Comparison of ENCODE assay signal across 8 mouse cellular contexts in genomic region chr6:30737548-30738463, GRCm38 (mm10). TPM values are rescaled to one million over a fixed set of nuclear protein-coding genes. Genes with fewer than 3 reads are reported as not detected.
DNase-seq lines count a peak whose midpoint lies in the region; ATAC-seq and TF ChIP-seq lines count a peak whose summit lies in the region.

No protein-coding gene starts in this region.

- no peak for TF ChIP-seq EP300 in heart, adult 2 months (IDR thresholded peaks at IDR 0.05; ENCODE audit: insufficient read depth, low read depth, low read length)

- no peaks in the 10 kb centered on the region for H3K79me2 ChIP-seq in heart, adult 2 months (replicated peaks; ENCODE audit: control insufficient read depth, insufficient read depth, low read length)

- H3K4me1 ChIP-seq in embryonic facial prominence, embryonic 11.5 days (ENCODE audit: control insufficient read depth, insufficient read depth, low read length), result no peaks in the 10 kb centered on the region
- H3K4me1 ChIP-seq in heart, adult 2 months (ENCODE audit: control insufficient read depth, insufficient read depth, low read length), result no peaks in the 10 kb centered on the region
- no peaks in the 10 kb centered on the region for H3K4me1 ChIP-seq in kidney, adult 2 months (ENCODE audit: control insufficient read depth, insufficient read depth, low read length)
- H3K4me1 ChIP-seq in limb, embryonic 11.5 days (ENCODE audit: control insufficient read depth, insufficient read depth, low read length), result peaks cover 5% of the 10 kb centered on the region; the same call in 1 of the 2 replicates
- peaks cover 46% of the 10 kb centered on the region for H3K4me1 ChIP-seq in midbrain, embryonic 13.5 days (replicated peaks)

- H3K36me3 ChIP-seq in embryonic facial prominence, embryonic 11.5 days (replicated peaks; ENCODE audit: control insufficient read depth, insufficient read depth, low read depth, low read length), result peaks cover 4% of the 10 kb centered on the region
- no peaks in the 10 kb centered on the region for H3K36me3 ChIP-seq in heart, adult 2 months (ENCODE audit: control insufficient read depth, insufficient read depth, low read length)
- no peaks in the 10 kb centered on the region for H3K36me3 ChIP-seq in kidney, adult 2 months (ENCODE audit: control insufficient read depth, insufficient read depth, low read length)
- peaks cover 5% of the 10 kb centered on the region; the same call in 1 of the 2 replicates for H3K36me3 ChIP-seq in limb, embryonic 11.5 days (ENCODE audit: control insufficient read depth, insufficient read depth, low read length)
- H3K36me3 ChIP-seq in midbrain, embryonic 13.5 days, result peaks cover 15% of the 10 kb centered on the region
- H3K36me3 ChIP-seq in splenic B cell, adult 2 months (ENCODE audit: control insufficient read depth, insufficient read depth, low read length, poor library complexity, severe bottlenecking), result no peaks in the 10 kb centered on the region

- H3K27ac ChIP-seq in embryonic facial prominence, embryonic 11.5 days (replicated peaks; ENCODE audit: low read depth, low read length), result peak overlapping the region; percentile 81
- H3K27ac ChIP-seq in heart, adult 2 months, result peak overlapping the region; percentile 32
- no peak overlapping the region for H3K27ac ChIP-seq in kidney, adult 2 months (ENCODE audit: insufficient read depth, low read depth, low read length)
- peak overlapping the region; percentile 87 for H3K27ac ChIP-seq in limb, embryonic 11.5 days (replicated peaks; ENCODE audit: low read depth, low read length)
- peak overlapping the region; percentile 92 for H3K27ac ChIP-seq in midbrain, embryonic 13.5 days

- peak overlapping the region; percentile 78 for H3K9ac ChIP-seq in embryonic facial prominence, embryonic 11.5 days (replicated peaks; ENCODE audit: low read length)
- H3K9ac ChIP-seq in heart, adult 2 months (ENCODE audit: low read depth, low read length), result peak overlapping the region; percentile 74
- H3K9ac ChIP-seq in limb, embryonic 11.5 days (ENCODE audit: low read length), result peak overlapping the region; percentile 83
- peak overlapping the region; percentile 84 for H3K9ac ChIP-seq in midbrain, embryonic 13.5 days (replicated peaks)

- TF ChIP-seq CTCF in heart, adult 2 months (IDR thresholded peaks at IDR 0.05), result peak; percentile 36
- TF ChIP-seq CTCF in kidney, adult 2 months (conservative IDR thresholded peaks at IDR 0.05; ENCODE audit: insufficient read depth, insufficient read length, low read depth, low read length), result no peak

- peak; percentile 97 for TF ChIP-seq POLR2A in heart, adult 2 months (IDR thresholded peaks at IDR 0.05; ENCODE audit: insufficient read depth, low read depth, low read length)
- peak; percentile 44 for TF ChIP-seq POLR2A in kidney, adult 2 months (IDR thresholded peaks at IDR 0.05; ENCODE audit: low read depth, low read length)

- H3K9me3 ChIP-seq in embryonic facial prominence, embryonic 11.5 days (replicated peaks; ENCODE audit: control insufficient read depth, low read length), result peaks cover 8% of the 10 kb centered on the region
- H3K9me3 ChIP-seq in limb, embryonic 11.5 days (ENCODE audit: control insufficient read depth, low read length), result peaks cover 29% of the 10 kb centered on the region
- peaks cover 41% of the 10 kb centered on the region for H3K9me3 ChIP-seq in midbrain, embryonic 13.5 days

- peak; percentile 38 for DNase-seq in thymus, postnatal 14 days
- no peak for DNase-seq in thymus, postnatal 10 days (ENCODE audit: low spot score in 2 of 2)
- peak; percentile 82 for DNase-seq in embryonic facial prominence, embryonic 11.5 days (ENCODE audit: low spot score)
- DNase-seq in heart, adult 2 months, result peak; percentile 81 to 84
- peak; percentile 62 for DNase-seq in kidney, adult 2 months
- DNase-seq in limb, embryonic 11.5 days (ENCODE audit: low spot score), result peak; percentile 87
- DNase-seq in splenic B cell, adult 2 months (ENCODE audit: low read depth, low spot score), result peak; percentile 32

- H3K27me3 ChIP-seq in embryonic facial prominence, embryonic 11.5 days (ENCODE audit: control insufficient read depth, insufficient read depth, low read length), result no peaks in the 10 kb centered on the region
- H3K27me3 ChIP-seq in heart, adult 2 months (ENCODE audit: control insufficient read depth, insufficient read depth, low read length), result no peaks in the 10 kb centered on the region
- H3K27me3 ChIP-seq in kidney, adult 2 months (replicated peaks; ENCODE audit: control insufficient read depth, insufficient read depth, low read length), result no peaks in the 10 kb centered on the region
- no peaks in the 10 kb centered on the region for H3K27me3 ChIP-seq in limb, embryonic 11.5 days (ENCODE audit: control insufficient read depth, insufficient read depth, low read length)
- no peaks in the 10 kb centered on the region for H3K27me3 ChIP-seq in midbrain, embryonic 13.5 days
- H3K27me3 ChIP-seq in splenic B cell, adult 2 months (ENCODE audit: control insufficient read depth, insufficient read depth, low read length, poor library complexity, severe bottlenecking), result peaks cover 2% of the 10 kb centered on the region

- 48% methylated on average over 65 of the region's 66 CpGs for WGBS in embryonic facial prominence, embryonic 11.5 days
- 61% methylated on average over 62 of the region's 66 CpGs for WGBS in heart, adult 2 months
- WGBS in kidney, adult 2 months, result 57% methylated on average over 66 of the region's 66 CpGs
- 48% methylated on average over 66 of the region's 66 CpGs for WGBS in limb, embryonic 11.5 days
- WGBS in midbrain, embryonic 13.5 days, result 58% methylated on average over 66 of the region's 66 CpGs

- H3K4me2 ChIP-seq in embryonic facial prominence, embryonic 11.5 days (ENCODE audit: low read depth, low read length), result peak overlapping the region; percentile 30
- peak overlapping the region; percentile 61 for H3K4me2 ChIP-seq in limb, embryonic 11.5 days (ENCODE audit: low read depth, severe bottlenecking)
- peak overlapping the region; percentile 60 for H3K4me2 ChIP-seq in midbrain, embryonic 13.5 days (replicated peaks)

- peak overlapping the region; percentile 56 for H3K4me3 ChIP-seq in embryonic facial prominence, embryonic 11.5 days (ENCODE audit: low read depth, low read length)
- peak overlapping the region; percentile 61 for H3K4me3 ChIP-seq in heart, adult 2 months
- H3K4me3 ChIP-seq in kidney, adult 2 months (ENCODE audit: insufficient read depth, low read depth, low read length), result peak overlapping the region; percentile 46
- peak overlapping the region; percentile 67 for H3K4me3 ChIP-seq in limb, embryonic 11.5 days (ENCODE audit: low read depth, low read length)
- peak overlapping the region; percentile 63 for H3K4me3 ChIP-seq in midbrain, embryonic 13.5 days (replicated peaks)

- ATAC-seq in embryonic facial prominence, embryonic 11.5 days (replicated peaks; ENCODE audit: insufficient number of reproducible peaks, low FRiP score, low TSS enrichment, low read depth), result peak; percentile 53
- peak; percentile 45; the same call in 1 of the 2 replicates for ATAC-seq in limb, embryonic 11.5 days (ENCODE audit: insufficient number of reproducible peaks, low FRiP score, low TSS enrichment, low read depth)
- ATAC-seq in midbrain, embryonic 13.5 days, result peak; percentile 75

- intact Hi-C loops in heart, adult 2 months (cut with DNase I), result loop anchor here (1.0 kb wide), 1 partner anchor 203 kb away; no protein-coding TSS in a partner anchor

RNA-seq across cellular contexts. Expression of gene Mest, which starts 14.5 kb away (rescaled TPM):
- polyA plus RNA-seq in embryonic facial prominence, embryonic 11.5 days (2014; fragmentation: Nextera tagmentation; extraction: Ambion mirVana), result 1,816 and 1,902 TPM in 2 replicates
- total RNA-seq in heart, adult 2 months (2021), result 1 to 10 TPM; 6.2 to 8.3 TPM
- polyA plus RNA-seq in heart, adult 2 months (2012; rRNA removed), result 19.5 and 28.1 TPM in 2 replicates
- 8.4 and 16.5 TPM in 2 replicates for polyA plus RNA-seq in kidney, adult 2 months (2012; rRNA removed)
- polyA plus RNA-seq in limb, embryonic 11.5 days (2014; fragmentation: Nextera tagmentation; extraction: Ambion mirVana), result 2,834 and 2,987 TPM in 2 replicates
- polyA plus RNA-seq in midbrain, embryonic 13.5 days (2015; fragmentation: Nextera tagmentation; extraction: Ambion mirVana), result 409 and 424 TPM in 2 replicates

RNA-seq across cellular contexts. Expression of gene Cep41, which starts 44.3 kb away (rescaled TPM):
- 23.7 and 28.1 TPM in 2 replicates for polyA plus RNA-seq in embryonic facial prominence, embryonic 11.5 days (2014; fragmentation: Nextera tagmentation; extraction: Ambion mirVana)
- total RNA-seq in heart, adult 2 months (2021), result 1 to 10 TPM; 1.3 to 1.4 TPM
- polyA plus RNA-seq in heart, adult 2 months (2012; rRNA removed), result 1.9 and 2.3 TPM in 2 replicates
- 2.6 and 2.9 TPM in 2 replicates for polyA plus RNA-seq in kidney, adult 2 months (2012; rRNA removed)
- polyA plus RNA-seq in limb, embryonic 11.5 days (2014; fragmentation: Nextera tagmentation; extraction: Ambion mirVana), result 43.2 and 48.9 TPM in 2 replicates
- polyA plus RNA-seq in midbrain, embryonic 13.5 days (2015; fragmentation: Nextera tagmentation; extraction: Ambion mirVana), result 15.5 and 17.1 TPM in 2 replicates

Comparison
In these comparisons a context has a peak if more than half of its experiments do, and no peak if none do; other contexts are left out.
1. DNase-seq: peak in thymus, postnatal 14 days (single experiment), embryonic facial prominence, embryonic 11.5 days (single experiment), heart, adult 2 months (2 of 2), kidney, adult 2 months (single experiment), limb, embryonic 11.5 days (single experiment) and splenic B cell, adult 2 months (single experiment); none in thymus, postnatal 10 days (0 of 2).
2. RNA of gene Mest, which starts 14.5 kb away (polyA plus RNA-seq): 2,834 to 2,987 TPM in limb, embryonic 11.5 days, 1,816 to 1,902 TPM in embryonic facial prominence, embryonic 11.5 days and 409 to 424 TPM in midbrain, embryonic 13.5 days; 19.5 to 28.1 TPM in heart, adult 2 months and 8.4 to 16.5 TPM in kidney, adult 2 months; every median in the first group is over 10 times any median in the second.
3. Peak in every context shown above with its lines, with median percentiles within 50 percentile points of each other: ATAC-seq, H3K4me2 ChIP-seq, H3K4me3 ChIP-seq and H3K9ac ChIP-seq.